Mouse (Mus musculus): ENCODE data around the gene Pqlc2.

The Pqlc2 gene

DNA sequence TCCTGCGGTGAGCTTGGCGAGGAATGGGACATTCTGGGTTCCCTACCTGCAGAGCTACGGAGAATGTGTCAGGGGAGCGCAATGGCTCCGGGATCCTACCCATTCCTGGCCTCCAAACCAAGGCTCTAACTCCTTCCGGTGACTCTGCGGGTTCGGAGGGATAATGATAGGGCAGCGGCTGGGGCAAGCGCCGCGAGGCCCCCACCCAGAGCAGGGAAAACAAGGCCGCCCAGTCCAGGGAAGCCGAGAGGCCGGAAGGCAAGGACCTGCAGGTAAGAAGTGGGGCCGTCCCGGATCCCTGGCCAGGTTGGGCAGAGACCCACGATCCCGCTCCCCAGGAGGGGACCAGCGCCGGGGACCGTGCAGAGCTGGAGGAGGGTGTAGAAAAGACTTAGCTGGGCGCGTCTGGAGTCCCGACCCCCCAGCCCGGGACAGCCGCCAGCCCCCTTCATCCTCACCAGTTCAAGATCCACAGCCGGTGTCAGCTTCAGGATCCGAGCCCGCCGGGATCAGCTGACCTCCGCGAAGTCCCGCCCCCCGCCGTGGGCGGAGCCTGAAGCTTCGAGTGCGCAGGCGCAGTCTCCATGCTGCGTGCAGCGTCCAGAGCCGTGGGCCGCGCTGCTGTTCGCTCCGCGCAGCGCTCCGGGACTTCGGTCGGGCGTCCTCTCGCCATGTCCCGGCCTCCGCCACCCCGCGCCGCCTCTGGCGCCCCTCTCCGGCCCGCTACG, at the start of gene Pqlc2, which contains the start of gene Akr7a5:
TSS of gene Pqlc2 (minus strand) at position 538 of the 728 bp plus-strand sequence.
TSS of gene Akr7a5 (plus strand) at position 574 of the 728 bp plus-strand sequence.
- in situ Hi-C loops (cut with MboI) = no loop called here

DNA sequence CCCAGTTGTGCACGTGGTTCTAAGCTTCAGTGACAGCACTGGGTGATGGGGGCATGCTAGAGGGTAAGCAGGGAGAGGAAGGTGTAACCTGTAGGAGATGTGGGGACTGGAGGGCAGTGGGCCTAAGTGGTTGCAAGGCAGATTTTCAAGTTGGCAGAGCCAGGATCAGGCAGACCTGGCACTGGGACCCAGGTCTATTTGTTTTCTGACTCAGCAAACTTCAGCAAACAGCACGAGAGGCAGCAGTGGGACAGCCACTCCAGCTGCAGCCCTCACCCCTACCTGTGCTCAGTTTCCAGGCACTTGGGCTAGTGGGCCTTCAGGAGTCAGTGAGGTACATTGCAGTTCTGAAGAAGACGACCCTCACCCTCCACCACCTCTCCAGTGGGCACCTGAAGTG, 46.7 kb upstream of the Pqlc2 start:
- in situ Hi-C loops (cut with MboI) = no loop called here

DNA sequence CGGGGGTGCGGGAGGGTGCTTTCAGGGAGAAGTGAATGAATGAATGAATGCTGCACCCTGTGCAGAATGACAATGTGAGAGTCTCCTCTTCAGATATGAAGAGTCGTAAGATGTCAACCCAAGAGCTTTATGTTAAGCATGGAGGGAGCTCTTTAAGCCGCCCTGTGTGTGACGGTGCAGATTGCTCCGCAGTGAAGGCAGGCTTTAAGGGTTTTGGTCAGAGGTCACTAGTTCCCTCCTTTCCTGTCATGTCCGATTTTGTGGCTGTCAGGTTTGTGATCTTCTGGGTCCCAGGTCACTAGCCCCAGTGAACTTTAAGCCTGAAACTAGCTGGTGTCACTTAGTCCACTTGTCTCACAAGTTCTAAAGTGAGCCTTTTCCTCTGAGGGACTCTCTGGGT, 42.3 kb upstream of the Pqlc2 start:
- in situ Hi-C loops (cut with MboI) = no loop called here

GRCm38 (mm10) chr4:139351931-139352711, 41.6 kb upstream of the Pqlc2 start, which contains the start of the genes Mrto4, Emc1 and Ubr4:
Gene Mrto4, minus strand, starts transcription at chr4:139352576.
Gene Emc1, plus strand, starts transcription at chr4:139352587.
Gene Ubr4, plus strand, starts transcription at chr4:139352609.
- in situ Hi-C loops (cut with MboI) = no loop called here

DNA sequence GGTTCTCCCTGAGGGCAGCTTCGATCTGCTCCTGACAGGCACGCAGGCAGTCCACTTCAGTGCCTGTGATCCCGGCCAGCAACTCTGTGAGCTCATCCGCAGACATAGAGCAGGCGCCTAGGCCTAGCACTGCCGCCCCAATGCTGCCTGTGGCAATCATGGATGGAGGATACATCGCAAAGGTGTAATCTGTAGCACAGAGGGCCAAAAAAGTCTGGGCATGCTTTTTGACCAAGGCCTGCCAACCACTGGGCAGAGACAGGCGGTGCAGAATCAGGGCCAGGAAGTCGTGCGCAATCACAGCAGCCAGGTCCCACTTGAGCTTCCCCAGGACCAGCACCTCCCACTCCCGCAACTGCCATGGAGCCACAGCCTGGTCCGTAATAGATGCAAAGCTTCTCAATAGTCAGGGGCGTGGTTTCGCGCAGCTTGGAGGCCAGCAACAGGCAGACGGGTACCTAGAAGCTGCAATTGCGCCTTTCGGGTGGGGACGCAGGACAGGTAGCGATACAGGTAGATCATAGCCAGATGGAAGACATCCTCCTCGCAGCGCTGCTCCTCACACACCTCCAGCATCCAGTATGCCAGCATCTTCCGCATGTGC, 35.0 kb upstream of the Pqlc2 start:
- in situ Hi-C loops (cut with MboI) = no loop called here

DNA sequence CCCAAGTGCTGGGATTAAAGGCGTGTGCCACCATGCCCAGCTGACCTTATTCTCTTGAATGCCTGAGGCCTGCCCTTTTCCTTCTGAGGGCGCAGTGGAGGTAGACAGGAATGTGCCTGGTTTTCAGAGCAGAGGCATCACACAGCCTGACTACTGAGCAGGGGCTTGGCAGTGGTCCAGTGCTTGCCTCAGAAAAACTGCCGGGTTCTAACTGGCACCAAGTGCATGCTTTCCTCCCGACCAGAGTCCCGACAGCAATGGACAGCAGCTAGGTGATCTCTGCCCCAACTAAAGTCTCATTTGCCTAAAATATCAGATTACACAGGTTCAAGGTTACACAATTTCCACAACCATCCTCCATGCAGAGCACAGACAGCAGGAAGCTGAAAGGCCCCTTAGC, 33.2 kb upstream of the Pqlc2 start:
- in situ Hi-C loops (cut with MboI) = no loop called here

DNA sequence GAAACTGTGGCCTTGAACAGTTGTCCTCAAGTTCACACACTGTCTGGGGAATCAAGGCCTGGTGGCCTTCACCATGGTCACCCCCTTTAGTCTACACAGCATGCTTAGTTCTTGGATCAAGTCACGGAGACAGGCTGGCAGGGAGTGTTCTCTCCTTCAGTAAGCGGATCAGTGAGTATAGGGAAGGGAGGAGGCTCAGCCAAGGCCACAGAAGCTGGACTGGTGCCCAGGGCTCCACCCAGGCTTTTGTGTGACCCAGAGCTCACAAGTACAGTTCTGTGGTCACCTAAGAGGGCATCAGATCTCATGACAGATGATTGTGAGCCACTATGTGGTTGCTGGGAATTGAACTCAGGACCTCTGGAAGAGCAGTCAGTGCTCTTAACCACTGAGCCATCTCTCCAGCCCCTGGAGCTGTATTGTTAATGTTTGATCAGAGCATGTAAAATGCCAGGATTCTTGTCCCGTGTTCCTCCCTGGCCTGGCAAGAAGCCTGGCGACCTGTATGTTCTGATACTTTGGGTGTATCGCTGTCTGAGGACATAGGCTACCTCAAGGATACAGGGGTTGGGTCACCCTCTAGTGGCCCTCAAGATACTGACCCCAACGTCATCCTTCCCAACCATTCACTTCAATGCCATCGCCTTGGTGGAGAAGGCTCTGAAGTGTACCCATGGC, 31.2 kb upstream of the Pqlc2 start:
- in situ Hi-C loops (cut with MboI) = no loop called here

GRCm38 (mm10) chr4:139340835-139341234, 30.3 kb upstream of the Pqlc2 start:
- in situ Hi-C loops (cut with MboI) = no loop called here

GRCm38 (mm10) chr4:139338145-139338544, 27.6 kb upstream of the Pqlc2 start:
- in situ Hi-C loops (cut with MboI) = no loop called here

DNA sequence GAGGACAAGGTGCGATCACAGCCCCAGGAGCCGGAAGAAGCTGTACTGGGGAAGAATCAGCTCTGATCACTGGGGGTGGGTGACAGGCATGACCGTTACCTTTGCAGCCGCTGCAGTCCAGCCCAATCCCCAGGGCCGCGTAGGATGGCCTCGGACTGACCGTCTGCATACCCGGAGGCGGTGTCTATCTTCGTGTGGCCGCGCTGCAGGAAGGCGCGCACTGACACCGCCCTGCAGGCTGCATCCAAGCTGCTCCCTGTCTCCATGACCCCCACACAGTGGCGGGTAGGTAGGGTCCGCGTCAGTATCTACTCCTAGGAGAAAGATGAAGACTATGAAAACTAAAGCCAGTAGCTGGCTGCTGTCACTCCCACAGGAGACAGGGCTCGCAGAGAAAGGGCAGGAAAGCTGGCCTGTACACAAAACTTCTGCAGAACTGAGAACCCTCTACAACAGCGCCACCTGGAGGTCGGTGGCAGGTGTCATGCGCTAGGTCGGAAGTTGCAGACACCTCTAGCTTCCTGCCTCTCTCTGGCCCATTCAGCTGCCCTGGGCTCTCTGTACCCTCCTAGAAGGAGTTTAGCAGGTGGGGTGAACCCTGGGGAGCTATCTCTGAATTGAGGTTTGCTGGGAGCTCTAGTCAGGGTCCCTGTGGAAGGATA, 26.4 kb upstream of the Pqlc2 start:
- in situ Hi-C loops (cut with MboI) = no loop called here

DNA sequence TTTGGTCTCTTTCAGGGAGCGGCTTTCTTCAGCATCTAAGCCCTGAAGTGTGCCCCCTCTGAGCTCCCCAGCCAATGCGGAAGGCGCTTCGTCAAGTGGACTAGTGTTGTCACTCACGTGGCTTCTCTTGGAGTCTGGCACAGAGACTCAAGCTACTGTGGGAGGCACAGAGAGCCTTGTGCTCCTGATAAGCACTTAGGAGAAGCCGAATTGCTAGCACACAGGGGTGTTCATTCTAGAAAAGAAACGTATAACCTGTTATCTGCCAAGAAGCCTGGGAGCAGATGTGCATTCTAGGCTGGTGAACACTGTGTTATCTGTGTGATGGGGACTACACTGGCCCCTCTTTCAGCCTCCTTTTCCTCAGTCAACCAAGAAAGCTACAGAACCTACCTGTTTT, 25.0 kb upstream of the Pqlc2 start:
- in situ Hi-C loops (cut with MboI) = no loop called here

GRCm38 (mm10) chr4:139334631-139335295, 24.3 kb upstream of the Pqlc2 start:
- in situ Hi-C loops (cut with MboI) = no loop called here

DNA sequence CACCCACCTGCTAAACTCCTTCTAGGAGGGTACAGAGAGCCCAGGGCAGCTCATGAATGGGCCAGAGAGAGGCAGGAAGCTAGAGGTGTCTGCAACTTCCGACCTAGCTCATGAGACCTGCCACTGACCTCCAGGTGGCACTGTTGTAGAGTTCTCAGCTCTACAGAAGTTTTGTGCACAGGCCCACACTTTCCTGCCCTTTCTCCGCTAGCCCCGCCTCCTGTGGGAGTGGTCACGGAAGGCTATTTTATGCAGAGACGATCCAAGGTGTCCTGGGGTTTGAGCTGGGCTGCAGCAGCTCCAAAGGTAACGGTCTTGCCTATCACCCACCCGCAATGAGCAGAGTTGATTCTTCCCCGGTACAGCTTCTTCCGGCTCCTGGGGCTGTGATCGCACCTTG, 20.1 kb upstream of the Pqlc2 start:
- in situ Hi-C loops (cut with MboI) = no loop called here

- in situ Hi-C loops (cut with MboI) = no loop called here
Observed at GRCm38 (mm10) chr4:139319740-139320139, 9.2 kb upstream of the Pqlc2 start.

DNA sequence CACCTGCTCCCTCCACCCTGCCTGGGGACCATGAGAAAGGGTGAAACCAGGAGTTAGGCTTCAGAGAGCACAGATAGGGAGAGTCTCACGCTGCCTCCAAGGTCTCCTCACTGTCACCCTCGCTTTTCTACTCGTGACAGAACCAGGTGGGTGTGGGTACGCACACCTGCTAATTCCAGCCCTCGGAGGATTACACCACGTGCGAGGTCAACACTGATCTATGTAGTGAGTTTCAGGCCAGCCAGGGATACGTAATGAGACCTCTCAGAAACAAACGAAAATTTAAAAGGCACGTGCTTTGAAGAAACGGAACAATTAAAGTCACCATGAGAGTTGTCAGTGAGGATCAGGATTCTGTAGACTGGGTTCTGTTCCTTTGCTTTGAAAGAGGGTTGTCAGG, 7.9 kb upstream of the Pqlc2 start:
- in situ Hi-C loops (cut with MboI) = no loop called here

DNA sequence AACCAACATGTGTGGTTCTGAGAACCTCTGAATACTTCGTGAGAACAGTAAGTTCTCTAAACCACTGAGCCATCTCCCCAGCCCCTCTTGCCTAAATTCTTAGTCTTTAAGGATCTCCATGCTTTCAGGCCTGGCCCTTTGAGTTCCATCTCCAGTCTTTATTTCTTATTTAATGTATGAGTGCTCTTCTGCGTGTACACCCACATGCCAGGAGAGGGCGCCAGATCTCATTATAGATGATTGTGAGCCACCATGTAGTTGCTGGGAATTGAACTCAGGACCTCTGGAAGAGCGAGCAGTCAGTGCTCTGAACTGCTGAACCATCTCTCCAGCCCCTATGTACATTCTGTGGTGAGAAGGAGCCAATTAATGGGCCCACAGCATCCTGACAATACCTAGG, 2.1 kb upstream of the Pqlc2 start:
- in situ Hi-C loops (cut with MboI) = no loop called here

DNA sequence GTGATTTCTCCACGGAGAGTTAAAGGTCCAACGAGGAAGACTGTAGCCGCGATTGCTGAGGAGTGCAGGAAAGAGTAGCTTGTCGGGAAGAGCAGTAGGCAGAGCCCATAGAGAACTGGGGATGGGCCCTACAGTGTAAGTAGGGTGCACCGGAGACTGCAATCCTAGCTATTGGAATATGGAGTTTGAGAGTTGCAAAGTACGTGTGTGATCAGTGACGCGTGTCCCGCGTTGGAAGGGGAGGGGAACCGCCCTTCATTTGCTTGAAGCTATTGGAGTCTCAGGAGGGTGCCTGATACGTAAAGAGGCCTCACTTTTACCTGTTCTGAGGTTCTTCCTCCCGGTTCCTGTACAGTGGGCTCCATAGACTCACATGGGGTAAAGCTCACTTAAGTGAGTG, 1.2 kb upstream of the Pqlc2 start:
- in situ Hi-C loops (cut with MboI) = no loop called here

DNA sequence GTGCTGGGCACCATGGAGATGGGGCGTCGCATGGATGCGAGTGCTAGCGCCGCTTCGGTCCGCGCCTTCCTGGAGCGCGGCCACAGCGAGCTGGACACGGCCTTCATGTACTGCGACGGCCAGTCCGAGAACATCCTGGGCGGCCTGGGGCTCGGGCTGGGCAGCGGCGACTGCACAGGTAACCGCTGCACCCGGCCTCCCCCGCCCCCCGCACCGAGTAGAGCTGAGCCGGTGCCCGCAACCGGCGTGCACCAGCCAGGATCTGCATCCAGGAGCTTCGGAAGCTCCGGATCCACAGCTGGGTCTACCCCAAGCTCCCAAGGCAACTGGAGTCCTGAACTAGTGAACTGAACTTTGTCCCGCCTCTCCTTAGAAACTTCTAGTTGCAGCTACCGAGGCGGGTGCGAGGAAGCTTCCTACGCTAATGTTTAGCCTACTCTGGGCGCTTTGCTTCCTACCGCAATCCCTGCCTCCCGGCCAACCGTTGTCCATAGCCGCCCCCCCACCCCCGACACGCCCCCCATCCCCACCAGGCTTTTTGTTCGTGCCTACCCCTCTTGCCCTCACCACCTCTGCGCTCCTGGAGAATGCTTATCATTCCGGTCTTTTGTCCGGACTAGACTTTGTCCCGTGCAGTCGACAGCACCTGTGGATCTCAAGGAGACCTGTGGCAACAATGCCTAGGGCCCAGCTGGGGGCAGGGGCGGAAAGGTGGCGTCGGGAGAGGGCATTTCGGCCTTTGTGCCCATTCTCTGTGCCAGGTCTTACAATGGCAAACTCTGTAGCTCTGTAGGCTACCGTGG, 592 bp upstream of the Pqlc2 start:
- in situ Hi-C loops (cut with MboI) = no loop called here

- in situ Hi-C loops (cut with MboI) = no loop called here
Observed at GRCm38 (mm10) chr4:139309651-139310050, 857 bp downstream of the Pqlc2 start.

- in situ Hi-C loops (cut with MboI) = no loop called here
Observed at GRCm38 (mm10) chr4:139307916-139308315, 2.6 kb downstream of the Pqlc2 start.

Data from mature B cell (primary cell).